Mouse (Mus musculus): Measurements from ENCODE around the gene Lrch3. TPM values are rescaled to one million over a fixed set of nuclear protein-coding genes. Genes with fewer than 3 reads are reported as not detected.
A peak's percentile ranks its signal among the peaks of the same experiment; 100 is the strongest.
"Not testable (repeated sequence)": the region's sequence is repeated elsewhere in the genome, so short reads cannot be mapped to it uniquely, and the experiment has no call there.

The Lrch3 gene
- polyA plus RNA-seq, 1 experiment from 2014 or later: 6.2 TPM

- Histone ChIP-seq H3K9me3 (replicated peaks) (no peaks in the 10 kb centered on the region), H3K36me3 (0 out of 2 replicates have a peak, but pooled peaks cover 7% of the 10 kb centered on the region), H3K9ac (peak overlapping the region; percentile 53), H3K27me3 (no peaks in the 10 kb centered on the region), H3K4me3 (replicated peaks) (peak overlapping the region; percentile 94), H3K4me2 (peak overlapping the region; percentile 64), H3K27ac (no peak overlapping the region), H3K4me1 (replicated peaks) (peaks cover 36% of the 10 kb centered on the region)
- 63% methylated on average over 9 of the region's 9 CpGs for WGBS (ENCODE audit: insufficient replicate concordance)
- ATAC-seq (ENCODE audit: low read depth): no peak
- no peak for DNase-seq
Measured at GRCm38 (mm10) chr16:32915292-32916068, 1.6 kb downstream of the Lrch3 start.

GRCm38 (mm10) chr16:32926629-32927028 is 12.7 kb downstream of the Lrch3 start:
- not testable (repeated sequence) for H3K27ac ChIP-seq; H3K4me2 ChIP-seq; H3K27me3 ChIP-seq; H3K4me1 ChIP-seq (replicated peaks); H3K9me3 ChIP-seq (replicated peaks); ATAC-seq (ENCODE audit: low read depth); DNase-seq; H3K9ac ChIP-seq; H3K4me3 ChIP-seq (replicated peaks)
- 81% methylated on average over 9 of the region's 9 CpGs for WGBS (ENCODE audit: insufficient replicate concordance)
- peaks cover 17% of the 10 kb centered on the region for H3K36me3 ChIP-seq

GRCm38 (mm10) chr16:32927044-32927443 is 13.1 kb downstream of the Lrch3 start:
- H3K36me3 ChIP-seq: peaks cover 17% of the 10 kb centered on the region
- no peaks in the 10 kb centered on the region for H3K27me3 ChIP-seq
- H3K9me3 ChIP-seq (replicated peaks): no peaks in the 10 kb centered on the region
- ATAC-seq (ENCODE audit: low read depth): no peak
- H3K4me3 ChIP-seq (replicated peaks): no peak overlapping the region
- H3K9ac ChIP-seq: no peak overlapping the region
- no peak overlapping the region for H3K4me2 ChIP-seq
- WGBS (ENCODE audit: insufficient replicate concordance): 82% methylated on average over 8 of the region's 8 CpGs
- H3K27ac ChIP-seq: no peak overlapping the region
- no peaks in the 10 kb centered on the region for H3K4me1 ChIP-seq (replicated peaks)
- DNase-seq: no peak

- H3K27ac ChIP-seq: no peak overlapping the region
- no peak overlapping the region for H3K9ac ChIP-seq
- H3K9me3 ChIP-seq (replicated peaks): no peaks in the 10 kb centered on the region
- WGBS (ENCODE audit: insufficient replicate concordance): 65% methylated on average over 2 of the region's 2 CpGs
- ATAC-seq (ENCODE audit: low read depth) (no peak), DNase-seq (no peak)
- H3K4me3 ChIP-seq (replicated peaks): no peak overlapping the region
- H3K36me3 ChIP-seq: peaks cover 4% of the 10 kb centered on the region; the same call in 1 of the 2 replicates
- no peaks in the 10 kb centered on the region for H3K27me3 ChIP-seq
- H3K4me2 ChIP-seq: no peak overlapping the region
- peaks cover 5% of the 10 kb centered on the region; the same call in 1 of the 2 replicates for H3K4me1 ChIP-seq (replicated peaks)
Measured at GRCm38 (mm10) chr16:32929918-32930317, 16.0 kb downstream of the Lrch3 start.

GRCm38 (mm10) chr16:32934470-32934869 is 20.6 kb downstream of the Lrch3 start:
- H3K4me3 ChIP-seq (replicated peaks): no peak overlapping the region
- H3K36me3 ChIP-seq: no peaks in the 10 kb centered on the region
- no peaks in the 10 kb centered on the region for H3K9me3 ChIP-seq (replicated peaks)
- no peak overlapping the region for H3K4me2 ChIP-seq
- DNase-seq: no peak
- peaks cover 24% of the 10 kb centered on the region for H3K4me1 ChIP-seq (replicated peaks)
- no peak overlapping the region for H3K9ac ChIP-seq
- ATAC-seq (ENCODE audit: low read depth): no peak
- 79% methylated on average over 2 of the region's 2 CpGs for WGBS (ENCODE audit: insufficient replicate concordance)
- no peak overlapping the region for H3K27ac ChIP-seq
- H3K27me3 ChIP-seq: no peaks in the 10 kb centered on the region

- H3K4me3 ChIP-seq (replicated peaks): no peak overlapping the region
- H3K27me3 ChIP-seq: no peaks in the 10 kb centered on the region
- DNase-seq (no peak), ATAC-seq (ENCODE audit: low read depth) (no peak)
- H3K27ac ChIP-seq: no peak overlapping the region
- no peaks in the 10 kb centered on the region for H3K9me3 ChIP-seq (replicated peaks)
- H3K9ac ChIP-seq: no peak overlapping the region
- H3K4me2 ChIP-seq: no peak overlapping the region
- peaks cover 24% of the 10 kb centered on the region for H3K4me1 ChIP-seq (replicated peaks)
- H3K36me3 ChIP-seq: no peaks in the 10 kb centered on the region
- WGBS (ENCODE audit: insufficient replicate concordance): 47% methylated on average over 1 of the region's 1 CpGs
Measured at GRCm38 (mm10) chr16:32935088-32935487, 21.2 kb downstream of the Lrch3 start.

GRCm38 (mm10) chr16:32937358-32937757 is 23.5 kb downstream of the Lrch3 start:
- ATAC-seq (ENCODE audit: low read depth): no peak
- no peak overlapping the region for H3K4me3 ChIP-seq (replicated peaks)
- DNase-seq: no peak
- H3K4me1 ChIP-seq (replicated peaks): peaks cover 24% of the 10 kb centered on the region
- H3K9me3 ChIP-seq (replicated peaks): peaks cover 4% of the 10 kb centered on the region; the same call in 1 of the 2 replicates
- H3K36me3 ChIP-seq: peaks cover 6% of the 10 kb centered on the region; the same call in 1 of the 2 replicates
- no peaks in the 10 kb centered on the region for H3K27me3 ChIP-seq
- no peak overlapping the region for H3K27ac ChIP-seq
- WGBS (ENCODE audit: insufficient replicate concordance): 78% methylated on average over 2 of the region's 2 CpGs
- no peak overlapping the region for H3K9ac ChIP-seq
- H3K4me2 ChIP-seq: no peak overlapping the region

GRCm38 (mm10) chr16:32939301-32939700 is 25.4 kb downstream of the Lrch3 start:
- DNase-seq; ATAC-seq (ENCODE audit: low read depth): not testable (repeated sequence)

GRCm38 (mm10) chr16:32939716-32940115 is 25.8 kb downstream of the Lrch3 start:
- H3K4me2 ChIP-seq; H3K27me3 ChIP-seq; H3K4me3 ChIP-seq (replicated peaks); H3K27ac ChIP-seq; DNase-seq; H3K9ac ChIP-seq; H3K36me3 ChIP-seq; ATAC-seq (ENCODE audit: low read depth); H3K9me3 ChIP-seq (replicated peaks): not testable (repeated sequence)
- peaks cover 21% of the 10 kb centered on the region for H3K4me1 ChIP-seq (replicated peaks)
- WGBS (ENCODE audit: insufficient replicate concordance): 86% methylated on average over 4 of the region's 4 CpGs

More at GRCm38 (mm10) chr16:32939301-32939700, 25.4 kb downstream of the Lrch3 start:
- 72% methylated on average over 3 of the region's 3 CpGs for WGBS (ENCODE audit: insufficient replicate concordance)
- H3K4me2 ChIP-seq; H3K36me3 ChIP-seq; H3K4me3 ChIP-seq (replicated peaks); H3K9me3 ChIP-seq (replicated peaks); H3K27ac ChIP-seq; H3K9ac ChIP-seq; H3K27me3 ChIP-seq: not testable (repeated sequence)
- peaks cover 23% of the 10 kb centered on the region for H3K4me1 ChIP-seq (replicated peaks)

GRCm38 (mm10) chr16:32941226-32941625 is 27.3 kb downstream of the Lrch3 start:
- not testable (repeated sequence) for ATAC-seq (ENCODE audit: low read depth); H3K9me3 ChIP-seq (replicated peaks); DNase-seq; H3K27me3 ChIP-seq; H3K9ac ChIP-seq; H3K4me2 ChIP-seq; H3K4me1 ChIP-seq (replicated peaks); H3K36me3 ChIP-seq; H3K27ac ChIP-seq; H3K4me3 ChIP-seq (replicated peaks)
- 59% methylated on average over 2 of the region's 2 CpGs for WGBS (ENCODE audit: insufficient replicate concordance)

GRCm38 (mm10) chr16:32942694-32943093 is 28.8 kb downstream of the Lrch3 start:
- Histone ChIP-seq H3K9me3 (replicated peaks) (peaks cover 4% of the 10 kb centered on the region; the same call in 1 of the 2 replicates), H3K4me3 (replicated peaks) (no peak overlapping the region), H3K4me2 (no peak overlapping the region), H3K36me3 (peaks cover 6% of the 10 kb centered on the region; the same call in 1 of the 2 replicates), H3K27ac (no peak overlapping the region), H3K4me1 (replicated peaks) (peaks cover 5% of the 10 kb centered on the region; the same call in 1 of the 2 replicates), H3K9ac (no peak overlapping the region), H3K27me3 (no peaks in the 10 kb centered on the region)
- ATAC-seq (ENCODE audit: low read depth): no peak
- WGBS (ENCODE audit: insufficient replicate concordance): 82% methylated on average over 5 of the region's 5 CpGs
- DNase-seq: no peak

GRCm38 (mm10) chr16:32945379-32945778 is 31.5 kb downstream of the Lrch3 start:
- H3K4me3 ChIP-seq (replicated peaks): no peak overlapping the region
- no peak overlapping the region for H3K4me2 ChIP-seq
- peaks cover 4% of the 10 kb centered on the region; the same call in 1 of the 2 replicates for H3K9me3 ChIP-seq (replicated peaks)
- no peaks in the 10 kb centered on the region for H3K4me1 ChIP-seq (replicated peaks)
- no peak for DNase-seq
- no peak for ATAC-seq (ENCODE audit: low read depth)
- 82% methylated on average over 5 of the region's 5 CpGs for WGBS (ENCODE audit: insufficient replicate concordance)
- H3K27ac ChIP-seq: no peak overlapping the region
- H3K27me3 ChIP-seq: no peaks in the 10 kb centered on the region
- peaks cover 6% of the 10 kb centered on the region; the same call in 1 of the 2 replicates for H3K36me3 ChIP-seq
- no peak overlapping the region for H3K9ac ChIP-seq
